Mouse (Mus musculus): Measurements from ENCODE around the gene Fabp3. TPM values are rescaled to one million over a fixed set of nuclear protein-coding genes. Genes with fewer than 3 reads are reported as not detected.

Gene Fabp3
- polyA plus RNA-seq, 1 experiment from 2014 or later: 31.5 TPM

DNA sequence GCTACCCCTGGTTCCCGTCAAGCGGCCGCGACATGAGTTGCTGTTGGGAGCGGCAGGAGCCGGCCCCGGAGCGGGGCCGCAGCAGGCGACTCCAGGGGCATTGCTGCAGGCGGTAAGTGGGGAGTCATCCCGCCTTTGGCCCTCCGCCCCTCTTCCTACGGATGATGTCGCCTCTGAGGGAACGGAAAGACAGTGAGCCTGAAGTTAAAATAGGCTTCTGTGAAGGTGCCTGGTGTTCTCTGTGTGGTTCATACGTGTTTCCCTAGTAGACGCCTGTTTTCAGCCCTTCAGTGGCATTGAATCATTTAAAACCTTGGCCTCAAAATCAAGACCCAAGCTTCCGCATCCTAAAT, 51.8 kb downstream of the Fabp3 start:
- Histone ChIP-seq H3K9ac (ENCODE audit: low read length) (peak overlapping the region; percentile 89), H3K4me2 (ENCODE audit: low read depth) (peak overlapping the region; percentile 76), H3K9me3 (ENCODE audit: control insufficient read depth, low read length) (no peaks in the 10 kb centered on the region), H3K27ac (ENCODE audit: low read depth, low read length) (no peak overlapping the region), H3K36me3 (ENCODE audit: control insufficient read depth, insufficient read depth, low read length) (peaks cover 6% of the 10 kb centered on the region), H3K4me1 (ENCODE audit: control insufficient read depth, insufficient read depth, low read length) (peaks cover 16% of the 10 kb centered on the region), H3K4me3 (ENCODE audit: low read depth, low read length) (peak overlapping the region; percentile 90), H3K27me3 (ENCODE audit: control insufficient read depth, insufficient read depth, low read length) (no peaks in the 10 kb centered on the region)
- DNase-seq (ENCODE audit: low spot score): no peak
- ATAC-seq (ENCODE audit: insufficient read depth, low FRiP score, low TSS enrichment): no peak; the same call in 1 of the 2 replicates
- WGBS: 0% methylated on average over 19 of the region's 19 CpGs

Other genes with a start within 250 kb of the Fabp3 start
- gene Pef1, start 206.0 kb upstream of the Fabp3 start, polyA plus RNA-seq (2014; fragmentation: Nextera tagmentation; extraction: Ambion mirVana): 73.5 and 75.0 TPM in 2 replicates
- gene Hcrtr1, start 169.2 kb upstream of the Fabp3 start, polyA plus RNA-seq (2014; fragmentation: Nextera tagmentation; extraction: Ambion mirVana): 0.20 and 0.49 TPM in 2 replicates
- gene Tinagl1, start 133.5 kb upstream of the Fabp3 start, polyA plus RNA-seq (2014; fragmentation: Nextera tagmentation; extraction: Ambion mirVana): 4.7 and 5.0 TPM in 2 replicates
- not detected in 2 replicates for gene Gm853, start 86.2 kb upstream of the Fabp3 start, polyA plus RNA-seq (2014; fragmentation: Nextera tagmentation; extraction: Ambion mirVana)
- 58.5 and 60.1 TPM in 2 replicates for gene Serinc2, start 29.4 kb upstream of the Fabp3 start, polyA plus RNA-seq (2014; fragmentation: Nextera tagmentation; extraction: Ambion mirVana)
- gene Gm10570, start 79 bp downstream of the Fabp3 start, polyA plus RNA-seq (2014; fragmentation: Nextera tagmentation; extraction: Ambion mirVana): not detected in 2 replicates
- gene Zcchc17, start 51.3 kb downstream of the Fabp3 start, polyA plus RNA-seq (2014; fragmentation: Nextera tagmentation; extraction: Ambion mirVana): 76.3 and 79.9 TPM in 2 replicates
- gene Snrnp40, start 51.5 kb downstream of the Fabp3 start, polyA plus RNA-seq (2014; fragmentation: Nextera tagmentation; extraction: Ambion mirVana): 200 and 201 TPM in 2 replicates

Data from neural tube, embryonic 11.5 days (tissue).